Mouse (Mus musculus) heart, postnatal 10 days (tissue): ENCODE results near the gene Gm5447. TPM values are rescaled to one million over a fixed set of nuclear protein-coding genes. Genes with fewer than 3 reads are reported as not detected.

Experiments
- DNase-seq, 2 experiments: peaks; one replicate each; pipeline ENCODE4 v3.0.0; 2021
- intact Hi-C: fragments of 180-260 bp; cut with DNase I; formaldehyde crosslinking; loops from one replicate; pipeline ENCODE4 v1.15.1; 2025
- total RNA-seq, 2 experiments: library from RNA; stranded (reverse); gene quantifications; 2 replicates each; pipeline ENCODE4 v1.2.3; 2021

Gm5447 gene
- total RNA-seq, 2 experiments from 2014 or later = not detected

DNA sequence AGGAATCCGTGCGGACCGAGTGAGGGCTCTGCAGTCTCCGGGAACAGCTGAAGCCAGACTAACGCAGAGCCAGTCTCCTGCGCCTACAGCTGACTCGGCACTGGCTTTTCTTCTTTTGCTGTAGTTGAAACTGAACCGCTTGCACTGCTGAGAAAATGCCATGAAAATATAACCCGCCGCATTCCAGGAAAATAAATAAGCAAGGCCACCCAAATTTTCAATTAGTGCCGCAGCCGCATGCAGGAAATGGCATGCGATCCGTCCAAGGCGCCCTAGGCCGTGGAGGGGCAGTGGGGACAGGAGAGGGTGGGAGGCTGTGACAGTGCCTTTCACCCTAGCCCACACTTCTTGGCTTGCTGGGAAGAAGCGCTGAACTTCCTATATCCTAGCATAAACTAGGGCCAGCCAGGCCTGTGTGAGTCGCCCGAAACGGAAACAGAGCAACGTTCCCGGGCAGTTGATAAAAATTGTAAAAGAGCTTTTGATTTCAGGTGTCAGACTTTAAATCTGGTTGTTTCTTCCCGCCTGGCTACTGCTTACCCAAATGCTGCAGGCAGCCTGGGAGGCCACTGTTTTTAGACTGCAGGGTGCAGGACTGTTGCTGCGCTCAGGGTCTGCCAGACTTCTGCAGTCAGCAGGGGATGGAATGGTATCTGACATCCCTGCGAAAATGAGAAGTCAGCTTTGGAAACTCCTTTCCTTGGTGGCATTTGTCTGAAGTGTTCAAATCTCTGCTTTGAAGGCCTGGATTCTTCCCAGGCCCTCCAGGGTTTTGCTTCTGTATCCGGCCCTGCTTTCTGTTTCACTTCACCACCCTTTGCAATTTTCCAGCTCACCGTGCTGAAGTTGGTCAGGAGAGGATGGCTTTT, 11.8 kb downstream of the Gm5447 start:
- peak; percentile 65 to 68 for DNase-seq
- intact Hi-C loops = loop anchor here (5.0 to 10.0 kb wide), 3 partner anchors 324 to 641 kb away; partner anchors contain the start of genes A530084C06Rik, Foxf2 and Foxq1

DNA sequence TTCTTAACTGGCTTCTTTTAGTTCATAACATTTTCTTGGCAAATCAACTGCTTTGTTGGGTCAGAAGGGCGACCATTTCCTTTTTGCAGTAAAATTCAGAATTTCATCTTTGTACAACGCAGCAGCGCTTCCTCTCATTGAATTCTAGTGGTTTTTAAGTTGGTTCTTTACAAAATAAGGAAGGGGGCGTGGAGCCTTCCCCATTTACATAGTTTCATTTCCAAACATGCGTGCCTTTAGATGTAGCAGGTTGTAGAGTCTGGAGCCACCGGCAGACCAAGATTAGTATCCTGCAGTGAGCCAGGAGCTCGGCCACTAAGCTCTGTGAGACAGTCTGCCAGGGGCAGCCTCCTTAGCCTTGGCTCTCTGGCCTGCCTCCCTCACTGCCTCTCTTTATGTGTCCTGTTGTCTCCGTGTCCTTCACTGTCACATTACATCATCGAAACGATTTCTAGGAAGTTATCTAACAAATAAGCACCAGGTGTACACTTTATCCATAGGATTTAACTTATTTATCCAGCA, 13.0 kb downstream of the Gm5447 start:
- DNase-seq = peak; percentile 7 to 12
- intact Hi-C loops = loop anchor here (5.0 to 10.0 kb wide), 3 partner anchors 325 to 640 kb away; partner anchors contain the start of genes A530084C06Rik, Foxf2 and Foxq1

DNA sequence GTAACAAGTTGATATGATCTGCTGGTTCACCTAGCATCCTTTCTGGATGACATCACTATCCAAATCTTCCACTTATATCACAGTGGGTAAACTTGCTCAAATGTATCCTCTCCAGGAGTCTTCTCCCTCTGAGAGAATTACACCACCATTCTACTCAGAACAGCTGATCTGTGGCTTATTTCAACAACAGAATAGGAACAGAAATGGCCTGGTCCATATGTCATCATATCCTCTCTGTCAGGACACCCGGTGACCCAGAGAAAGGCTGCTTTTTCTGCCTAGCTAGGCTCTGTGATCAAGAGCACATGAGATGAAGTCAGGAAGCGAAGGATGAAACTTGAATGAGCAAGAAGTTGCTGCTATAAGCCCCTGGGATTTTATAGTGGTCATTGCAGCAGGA, 13.7 kb downstream of the Gm5447 start:
- intact Hi-C loops = loop anchor here (5.0 to 10.0 kb wide), 3 partner anchors 325 to 640 kb away; partner anchors contain the start of genes A530084C06Rik, Foxf2 and Foxq1
- no peak for DNase-seq

DNA sequence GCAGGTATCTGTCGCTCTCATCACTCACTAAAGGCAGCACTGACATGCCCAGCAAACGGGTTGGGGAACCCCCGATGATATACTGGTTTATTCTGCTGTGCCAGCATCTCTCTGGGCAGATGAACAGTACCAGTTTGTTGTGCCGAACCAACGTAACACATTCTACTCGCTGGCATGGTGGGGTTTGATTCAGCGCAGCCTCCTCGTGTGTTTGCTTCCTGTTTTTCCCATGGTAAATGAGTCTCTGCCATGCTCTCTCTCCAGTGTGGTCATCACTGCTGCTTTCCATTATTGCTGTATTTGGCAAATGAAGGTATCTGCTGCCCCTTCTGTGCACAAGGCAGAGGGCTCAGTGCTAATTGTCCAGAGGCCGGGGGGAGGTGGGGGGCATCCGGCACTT, 15.7 kb downstream of the Gm5447 start:
- DNase-seq = no peak
- intact Hi-C loops = loop anchor here (5.0 to 10.0 kb wide), 3 partner anchors 327 to 638 kb away; partner anchors contain the start of genes A530084C06Rik, Foxf2 and Foxq1

DNA sequence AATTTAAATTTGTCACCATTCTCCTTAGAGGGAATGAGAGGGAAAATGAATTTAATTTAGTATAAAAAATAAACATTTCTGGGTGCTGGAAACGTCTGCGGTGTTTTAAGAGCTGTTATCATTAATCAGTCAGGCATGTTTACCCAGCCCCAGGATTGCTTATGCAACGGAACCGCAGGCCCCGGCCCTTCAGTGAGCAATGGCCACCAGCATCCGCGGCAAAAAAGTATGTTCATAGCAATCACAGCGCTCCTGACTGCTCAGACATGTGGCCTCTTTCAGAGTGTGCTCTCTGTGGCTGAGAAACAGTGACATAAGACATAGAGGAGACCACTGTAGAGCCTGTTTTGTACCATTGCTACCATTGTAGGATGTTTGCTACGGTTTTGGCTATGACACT, 16.2 kb downstream of the Gm5447 start:
- intact Hi-C loops = no loop called here
- no peak for DNase-seq

DNA sequence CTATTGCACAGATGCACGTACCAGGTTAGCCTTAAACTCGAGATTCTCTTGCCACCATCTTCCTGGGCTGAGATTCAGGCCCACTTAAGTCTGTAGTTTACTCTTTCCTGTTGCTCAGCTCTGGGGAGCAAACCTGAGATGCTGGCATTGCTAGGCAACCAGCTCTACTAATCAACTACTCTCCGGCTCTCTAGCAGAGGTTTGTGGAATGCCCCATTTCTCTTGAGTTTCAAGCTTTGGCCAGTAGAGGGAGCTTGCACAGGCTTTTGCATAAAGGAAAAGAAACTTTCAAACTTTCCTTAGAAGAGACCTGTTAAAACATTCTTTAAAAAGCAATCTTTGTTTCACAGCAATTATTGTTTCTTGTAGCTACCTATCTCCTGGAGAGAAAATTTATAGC, 19.8 kb downstream of the Gm5447 start:
- peak; percentile 51 to 72 for DNase-seq
- intact Hi-C loops = no loop called here

DNA sequence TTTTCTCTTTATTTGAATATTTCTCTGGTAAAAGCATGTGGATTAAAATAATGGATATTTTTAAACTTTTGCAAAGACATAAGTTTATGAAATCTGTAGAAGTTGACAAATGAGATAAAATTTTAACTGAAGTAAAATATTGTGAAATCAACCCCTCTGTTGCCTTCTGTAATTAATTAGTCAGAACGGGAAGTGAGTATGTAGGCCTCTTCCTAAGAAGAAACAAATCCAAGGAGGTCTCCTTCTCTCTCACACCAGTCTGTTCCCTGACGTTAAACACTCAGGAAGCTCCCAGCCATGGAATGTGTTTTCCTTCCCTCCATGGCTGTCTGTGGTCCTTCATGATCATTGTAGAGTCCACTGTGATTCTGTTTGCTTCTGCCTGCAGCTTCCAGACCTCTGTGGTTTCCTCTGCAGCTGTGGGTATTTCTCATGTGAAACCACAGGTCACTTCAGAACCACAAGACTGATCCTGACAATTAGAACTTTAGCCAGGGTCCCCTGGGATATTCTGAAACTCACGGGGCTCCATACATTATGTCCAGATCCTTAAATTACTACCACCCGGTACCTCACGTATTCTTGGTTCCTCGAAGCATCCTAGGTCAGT, 20.4 kb downstream of the Gm5447 start:
- intact Hi-C loops = no loop called here
- no peak for DNase-seq

DNA sequence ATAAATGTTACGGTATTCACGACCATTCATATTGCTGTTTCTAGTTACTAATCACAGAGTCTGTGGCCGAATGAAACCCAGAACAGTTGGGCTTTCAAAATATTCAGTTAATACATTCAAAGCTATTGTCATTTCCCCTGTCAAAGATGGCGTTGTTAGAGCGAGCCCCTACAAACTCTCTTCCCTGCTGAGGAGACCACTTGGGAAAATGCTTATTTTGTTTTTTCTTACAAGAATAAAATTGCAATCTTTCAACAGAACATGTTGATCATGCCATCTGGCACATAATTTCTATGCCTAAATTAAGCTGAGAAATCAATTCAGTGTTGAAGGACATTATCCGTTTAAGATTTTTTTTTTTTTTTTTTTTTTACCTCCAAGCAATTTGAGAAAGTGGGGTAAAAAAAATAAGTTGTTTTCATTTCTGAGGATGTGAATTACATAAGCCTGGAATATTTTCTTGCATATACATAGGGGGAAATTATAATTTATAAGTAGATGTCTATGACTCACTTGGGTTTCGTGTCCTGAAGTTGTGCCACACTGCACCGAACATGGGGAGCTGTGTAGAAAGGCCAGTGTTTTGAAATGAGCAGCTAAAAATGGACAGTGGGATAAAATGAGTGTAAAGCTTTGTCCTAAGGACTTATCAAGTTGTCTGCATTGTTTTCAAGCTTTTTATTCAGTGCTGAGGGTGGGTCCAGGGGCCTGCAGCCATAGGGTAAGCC, 23.7 kb downstream of the Gm5447 start:
- intact Hi-C loops = no loop called here

DNA sequence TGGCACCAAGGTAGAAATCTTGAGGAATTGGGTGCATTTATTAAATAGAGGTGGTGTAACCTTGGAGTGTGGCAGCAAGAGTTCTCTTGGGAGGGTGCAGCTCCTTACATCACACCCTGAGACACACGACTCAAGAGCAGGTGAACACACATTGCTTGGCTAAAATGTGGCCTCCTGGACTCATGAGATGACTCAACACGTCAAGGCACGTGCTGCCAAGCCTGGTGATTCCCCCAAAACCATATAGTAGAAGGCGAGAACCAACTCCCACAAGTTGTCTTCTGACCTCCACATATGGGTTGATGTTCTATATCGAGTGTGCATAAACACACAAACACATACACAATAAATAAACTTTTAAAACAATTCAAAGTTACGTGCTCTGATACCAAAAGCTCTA, 25.8 kb downstream of the Gm5447 start:
- intact Hi-C loops = no loop called here
- no peak for DNase-seq

More for the DNA sequence above, 23.7 kb downstream of the Gm5447 start:
- DNase-seq = no peak

DNA sequence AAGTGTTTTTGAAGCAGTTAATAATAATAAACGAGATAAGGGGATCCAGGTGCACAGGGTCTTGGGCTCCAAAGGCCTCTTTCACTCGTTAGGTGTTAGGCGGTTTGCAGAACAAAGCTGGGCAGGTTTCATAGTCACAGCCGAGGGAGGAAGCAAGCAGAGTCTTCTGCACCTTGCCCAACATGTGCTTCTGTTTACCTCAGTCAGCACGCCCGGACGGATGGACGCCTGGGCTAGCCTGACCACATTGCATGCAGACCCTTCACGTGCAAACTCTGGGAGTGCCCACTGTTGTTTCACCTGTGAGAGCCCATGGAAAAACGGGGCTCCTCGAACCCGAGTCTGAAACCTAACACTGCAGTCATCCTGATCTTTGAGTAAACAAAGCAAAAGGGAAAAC, 30.5 kb downstream of the Gm5447 start:
- intact Hi-C loops = no loop called here
- no peak for DNase-seq

DNA sequence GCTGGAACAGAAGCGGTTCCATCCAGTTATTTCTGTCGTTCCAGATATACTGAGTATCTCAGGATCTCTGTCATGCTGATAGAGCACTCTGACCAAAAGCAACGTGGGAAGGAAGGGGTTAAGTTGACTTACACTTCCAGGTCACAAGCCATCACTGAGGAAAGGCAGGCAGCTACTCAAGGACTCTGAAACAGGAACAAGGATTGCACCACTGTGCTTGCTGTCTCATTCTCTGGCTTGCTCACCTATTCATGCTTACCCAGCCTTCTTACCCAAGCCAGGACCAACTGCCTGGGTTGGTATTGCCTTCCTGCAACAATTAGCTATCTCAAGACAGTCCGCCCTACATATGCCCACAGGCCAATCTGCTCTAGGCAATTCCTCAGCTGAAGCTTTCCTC, 31.0 kb downstream of the Gm5447 start:
- intact Hi-C loops = no loop called here
- no peak for DNase-seq

DNA sequence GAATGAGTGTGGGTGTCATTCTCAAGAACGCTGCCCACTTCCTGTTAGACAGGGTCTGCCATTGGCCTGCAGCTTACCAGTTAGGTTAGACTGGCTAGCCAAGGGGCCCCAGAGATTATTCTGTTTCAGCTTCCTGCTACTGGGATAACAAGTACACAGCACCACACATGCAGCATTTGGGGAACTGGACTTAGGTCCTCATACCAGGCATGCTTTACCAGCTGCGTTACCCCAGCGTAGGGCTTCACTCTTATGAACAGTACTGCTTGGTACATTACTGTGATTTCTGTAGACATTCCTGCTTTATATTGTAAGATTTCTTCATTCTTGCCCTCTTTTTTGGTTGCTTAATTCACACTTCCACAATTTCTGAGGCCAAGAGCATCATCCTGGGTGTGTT, 43.5 kb downstream of the Gm5447 start:
- DNase-seq = no peak
- intact Hi-C loops = no loop called here

DNA sequence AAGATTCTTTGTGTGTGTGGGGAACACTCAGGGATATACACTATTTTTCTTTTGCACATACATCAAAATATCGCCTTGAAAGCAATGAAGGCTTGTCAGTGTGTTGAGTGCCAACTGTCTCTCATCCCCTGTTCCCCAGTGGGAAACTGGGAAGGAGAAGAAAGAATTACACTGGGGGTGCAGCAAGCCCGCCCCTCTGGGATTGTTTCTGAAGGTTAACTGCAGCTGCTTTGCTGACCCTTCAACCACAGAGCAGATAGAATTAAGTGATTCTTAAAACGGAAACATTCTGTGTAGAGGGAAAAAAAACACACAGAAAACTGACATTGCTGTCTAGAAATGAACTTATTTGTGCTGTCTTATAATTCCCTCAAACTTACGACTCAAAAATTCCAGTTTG, 47.5 kb downstream of the Gm5447 start:
- DNase-seq = no peak
- intact Hi-C loops = no loop called here

DNA sequence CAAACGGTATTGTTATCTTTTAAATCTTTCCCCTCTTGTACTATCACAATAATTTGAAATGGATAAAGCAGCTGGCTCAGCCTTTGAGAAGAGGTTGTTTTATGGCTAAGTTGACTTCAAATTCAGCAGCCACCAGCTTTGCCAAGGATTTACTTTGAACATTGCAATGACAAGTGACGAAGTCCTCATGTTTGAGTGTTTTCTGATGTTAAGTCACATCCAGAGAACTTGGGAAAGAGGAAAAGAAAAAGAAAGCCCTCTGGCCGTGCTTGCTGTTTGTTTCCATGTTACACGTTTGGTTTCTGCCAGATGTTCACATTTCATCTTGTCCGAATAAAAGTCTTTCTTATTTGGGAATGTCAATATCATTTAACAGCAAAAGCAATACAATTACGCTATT, 47.9 kb downstream of the Gm5447 start:
- DNase-seq = peak in 1 of 2 experiments; percentile 6
- intact Hi-C loops = no loop called here

DNA sequence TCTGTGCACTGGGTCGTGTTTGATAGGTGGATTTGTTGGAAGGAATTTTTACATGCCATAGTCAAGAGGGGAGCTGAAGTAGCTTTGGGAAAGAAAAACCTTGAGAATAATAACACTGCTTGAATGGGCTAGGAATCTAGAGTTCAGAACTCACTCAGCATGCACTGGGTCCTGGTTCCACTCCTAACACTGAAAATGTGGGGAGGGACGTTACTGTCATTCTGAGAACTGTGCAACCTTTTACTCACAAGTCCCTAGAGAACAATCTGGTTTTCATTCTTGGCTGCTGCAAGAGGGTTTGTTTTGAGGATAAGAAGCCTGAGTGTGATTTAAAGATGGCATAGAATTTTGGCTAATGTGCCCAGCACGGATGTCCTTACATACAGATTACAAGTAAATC, 49.7 kb downstream of the Gm5447 start:
- no peak for DNase-seq
- intact Hi-C loops = no loop called here

Other genes with a start within 250 kb of the Gm5447 start
- 1 to 10 TPM in 1 of 2 experiments, under 1 TPM in 1; 0.92 to 1.1 TPM for gene Irf4, start 225.0 kb upstream of the Gm5447 start, total RNA-seq
- under 1 TPM; 0.30 to 0.43 TPM for gene Hus1b, start 26.4 kb upstream of the Gm5447 start, total RNA-seq
- gene Exoc2, start 111 bp upstream of the Gm5447 start, total RNA-seq = 10 to 100 TPM; 18.5 to 20.6 TPM